Mouse (Mus musculus) ovary, adult 2 months (tissue): ENCODE results near the gene Dhrs3. TPM values are rescaled to one million over a fixed set of nuclear protein-coding genes. Genes with fewer than 3 reads are reported as not detected.

ENCODE experiments used
- polyA plus RNA-seq: library from polyadenylated mRNA; depleted of rRNA; stranded (reverse); fragments of >200 nt; gene quantifications from 2 replicates; pipeline ENCODE4 v1.2.3, GENCODE M21; 2012; rRNA removed

Gene Dhrs3
- polyA plus RNA-seq, result 146 and 189 TPM in 2 replicates

DNA sequence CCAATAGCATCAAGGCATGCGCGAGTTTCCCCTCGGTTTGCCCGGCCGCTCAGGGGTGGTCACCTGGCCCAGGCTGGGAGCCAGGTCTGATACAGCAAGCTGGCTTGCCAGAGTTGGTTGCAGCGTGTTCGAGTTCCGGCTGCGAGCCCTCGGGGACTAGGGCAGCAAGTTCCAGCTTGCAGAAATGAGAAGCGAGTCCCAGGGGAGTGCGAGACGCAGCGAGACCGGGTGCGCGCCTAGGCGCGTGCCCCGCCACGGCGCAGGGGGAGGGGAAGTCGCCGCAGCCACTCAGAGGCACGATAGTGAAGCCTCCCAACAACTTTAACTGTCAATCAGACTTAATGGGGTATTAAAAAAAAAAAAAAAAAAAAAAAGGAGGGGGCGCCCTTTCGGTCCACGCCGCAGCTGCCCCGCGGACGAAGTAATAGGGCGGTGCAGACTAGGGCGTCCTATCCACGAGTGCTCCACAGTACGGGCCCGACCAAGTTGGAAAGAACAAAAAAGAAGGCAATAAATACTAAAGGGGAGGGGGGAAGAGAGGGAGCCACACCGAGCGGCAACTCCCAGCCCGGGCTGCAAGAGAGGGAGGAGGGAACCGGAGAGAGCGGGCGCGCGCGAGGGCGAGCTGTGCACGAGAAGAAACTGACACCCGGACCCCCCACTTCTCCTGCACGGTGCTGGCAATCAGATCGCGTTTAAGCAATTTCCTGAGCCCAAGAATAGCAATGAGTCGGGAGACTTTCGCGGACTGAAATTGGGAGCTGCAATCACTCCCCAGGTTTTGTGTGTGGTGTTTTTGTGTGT, at the start of gene Dhrs3:
Gene Dhrs3 (plus strand): TSS at position 695 of the 804 bp plus-strand sequence.

Other genes with a start within 250 kb of the Dhrs3 start
- gene Gm436, start 206.5 kb upstream of the Dhrs3 start, polyA plus RNA-seq, result not detected in 2 replicates
- gene Gm13178, start 171.4 kb upstream of the Dhrs3 start, polyA plus RNA-seq, result not detected in 2 replicates
- gene Gm438, start 106.2 kb upstream of the Dhrs3 start, polyA plus RNA-seq, result not detected in 2 replicates